Mouse (Mus musculus): Measurements from ENCODE around the gene Atp5j.

- TF ChIP-seq POLR2A (IDR thresholded peaks at IDR 0.05; ENCODE audit: insufficient read depth, low read length) (no peak), CTCF (IDR thresholded peaks at IDR 0.05; ENCODE audit: low read depth, low read length) (no peak)
Observed at GRCm38 (mm10) chr16:84804866-84805265, 30.6 kb downstream of the Atp5j start.
